Mouse (Mus musculus): Measurements from ENCODE around the gene Gm17545.

The Gm17545 gene

DNA sequence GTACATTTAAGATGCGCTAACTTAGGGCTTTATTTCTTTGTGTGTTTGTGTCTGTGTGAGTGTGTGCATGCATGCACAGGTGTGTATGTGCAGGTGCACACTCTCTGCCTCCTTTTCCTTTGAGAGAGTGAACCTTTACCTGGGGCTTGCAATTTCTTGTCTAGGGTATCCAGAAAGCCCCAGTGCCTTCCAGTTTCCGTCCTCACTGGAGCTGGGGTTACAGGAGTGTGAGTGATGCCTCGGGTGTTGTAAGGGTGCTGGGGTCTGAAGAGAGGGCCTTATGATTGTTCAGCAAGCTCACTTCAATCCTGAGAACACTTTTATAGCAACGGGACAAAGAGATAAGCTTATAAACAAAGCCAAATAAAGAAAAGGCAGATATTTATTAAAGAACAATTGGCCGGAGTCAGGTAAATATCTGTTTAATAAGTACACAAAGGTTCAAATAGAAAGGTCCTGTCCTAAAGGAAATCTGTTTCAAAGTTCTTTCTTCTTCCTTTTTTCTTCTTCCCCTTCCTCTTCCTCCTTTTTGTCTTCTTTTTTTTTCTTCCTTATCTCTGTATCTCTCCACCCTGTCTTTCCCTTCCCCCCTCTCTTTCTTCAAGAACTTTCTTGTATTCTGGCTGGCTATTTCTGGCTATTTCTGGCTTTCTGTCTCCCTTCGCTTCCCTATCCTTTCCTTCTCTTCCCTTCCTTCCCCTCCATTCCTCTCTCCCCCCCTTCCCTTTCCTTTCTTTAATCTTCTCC is 43.1 kb downstream of the Gm17545 start:
- DNase-seq, result no peak

- DNase-seq, result no peak
These were observed 48.9 kb downstream of the Gm17545 start for GRCm38 (mm10) chr9:22502972-22503371.

- DNase-seq, result no peak
These were observed 49.5 kb downstream of the Gm17545 start for GRCm38 (mm10) chr9:22503581-22503980.

GRCm38 (mm10) chr9:22505574-22505973 is 51.5 kb downstream of the Gm17545 start:
- no peak for DNase-seq
